Mouse (Mus musculus): ENCODE data around the gene Tjp2.
"Not testable (repeated sequence)": the region's sequence is repeated elsewhere in the genome, so short reads cannot be mapped to it uniquely, and the experiment has no call there.

Gene Tjp2

DNA sequence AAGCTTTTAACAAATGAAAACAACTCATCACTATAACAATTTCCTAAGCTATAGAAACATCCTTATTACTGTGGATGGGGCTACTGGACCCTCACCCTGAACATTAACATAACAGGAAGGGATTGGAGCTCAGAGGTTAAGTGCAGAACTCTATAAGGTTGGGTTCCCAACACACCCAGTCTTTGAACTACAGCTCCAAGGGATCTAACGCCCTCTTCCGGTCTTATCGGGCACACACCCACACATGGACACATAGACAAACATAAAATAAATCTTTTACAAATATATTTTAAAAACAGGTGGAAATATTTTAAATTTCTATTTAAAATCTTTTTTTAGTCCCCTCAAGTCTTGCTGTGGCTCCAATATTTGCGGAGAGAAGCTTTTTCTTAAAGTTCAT, 3.4 kb downstream of the Tjp2 start:
- DNase-seq (ENCODE audit: low read depth in 1 of 2, low spot score in 2 of 2): no peak

DNA sequence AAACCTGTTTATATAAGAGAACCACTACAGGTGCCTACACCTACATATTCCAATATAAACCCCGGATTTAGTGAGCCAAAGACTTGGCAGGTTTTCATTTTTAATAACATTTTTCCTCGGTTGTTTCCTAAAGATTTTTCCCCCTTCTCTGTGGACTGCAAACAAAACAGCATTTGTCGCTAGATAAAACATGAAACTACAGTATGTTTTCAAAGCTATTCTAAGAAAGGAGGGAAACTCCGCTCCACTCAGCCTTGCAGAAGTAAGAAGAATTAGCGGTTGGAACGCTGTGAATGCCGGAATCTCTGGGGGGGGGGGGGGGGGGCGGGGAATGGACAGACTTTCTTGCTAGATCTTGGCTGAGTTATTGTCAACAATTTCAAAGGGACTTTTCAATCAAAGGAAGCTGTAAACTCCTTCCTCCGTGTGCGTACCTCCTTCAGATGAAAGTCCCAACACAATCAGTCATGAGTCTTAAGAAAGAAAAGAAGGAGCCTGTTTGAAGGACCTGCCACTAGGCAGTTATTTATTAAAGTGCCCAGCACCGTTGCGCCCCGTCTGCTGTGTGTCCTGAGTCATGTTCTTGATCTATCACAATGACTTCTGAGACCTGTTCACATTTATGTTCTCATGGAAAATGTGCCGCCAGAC, 3.9 kb downstream of the Tjp2 start:
- DNase-seq (ENCODE audit: low read depth in 1 of 2, low spot score in 2 of 2): no peak

DNA sequence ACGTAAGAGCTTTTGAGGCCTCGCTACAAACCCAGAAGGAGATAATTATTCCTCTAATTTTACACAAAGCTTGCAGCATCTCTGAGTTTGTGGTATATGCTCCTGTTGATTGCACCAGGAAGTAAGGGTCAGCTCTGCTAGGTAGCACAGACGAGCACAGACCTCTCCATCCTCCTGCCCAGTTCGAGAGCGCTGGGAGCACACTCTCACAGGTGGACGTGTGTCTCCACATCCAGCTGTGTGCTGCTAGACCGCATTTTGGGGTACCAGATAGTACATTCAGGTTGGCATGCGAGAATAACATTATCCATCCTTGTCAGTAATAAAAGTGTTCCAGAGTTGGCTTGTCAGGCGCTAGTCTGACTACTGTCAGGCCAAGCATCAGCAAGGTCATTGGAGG, 5.8 kb downstream of the Tjp2 start:
- DNase-seq (ENCODE audit: low read depth in 1 of 2, low spot score in 2 of 2): no peak

DNA sequence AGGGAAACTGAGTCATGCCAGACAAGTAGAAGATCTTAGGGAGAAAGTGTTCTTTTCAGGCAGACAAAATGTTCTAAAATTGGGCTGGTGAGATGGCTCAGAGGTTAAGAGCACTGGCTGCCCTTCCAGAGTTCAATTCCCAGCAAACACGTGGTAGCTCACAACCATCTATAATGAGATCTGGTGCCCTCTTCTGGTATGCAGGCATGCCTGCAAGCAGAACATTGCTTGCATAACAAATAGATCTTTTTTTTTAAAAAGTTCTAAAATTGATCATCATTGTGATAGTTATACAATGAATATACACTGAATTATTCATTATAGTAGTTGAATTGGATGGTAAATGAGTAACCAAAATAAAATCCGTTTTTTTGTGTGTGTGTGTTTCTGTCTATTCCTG, 6.5 kb downstream of the Tjp2 start:
- DNase-seq (ENCODE audit: low read depth in 1 of 2, low spot score in 2 of 2): no peak

DNA sequence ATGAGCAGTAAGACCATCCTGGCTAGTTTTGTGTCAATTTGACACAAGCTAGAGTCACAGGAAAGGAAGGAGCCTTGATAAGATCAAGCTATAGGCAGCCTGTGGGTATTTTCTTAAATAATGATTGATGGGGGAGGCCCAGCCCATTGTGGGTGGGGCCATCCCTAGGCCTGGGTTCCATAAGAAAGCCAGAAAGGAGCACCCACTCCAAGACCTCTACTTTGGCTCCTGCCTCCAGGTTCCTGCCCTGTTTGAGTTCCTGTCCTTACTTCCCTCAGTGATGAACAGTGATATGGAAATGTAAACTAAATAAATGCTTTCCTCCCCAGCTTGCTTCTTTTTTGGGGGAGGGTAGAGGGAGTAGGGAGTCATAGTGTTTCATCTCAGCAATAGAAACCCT, 7.0 kb downstream of the Tjp2 start:
- DNase-seq (ENCODE audit: low read depth in 1 of 2, low spot score in 2 of 2): no peak

DNA sequence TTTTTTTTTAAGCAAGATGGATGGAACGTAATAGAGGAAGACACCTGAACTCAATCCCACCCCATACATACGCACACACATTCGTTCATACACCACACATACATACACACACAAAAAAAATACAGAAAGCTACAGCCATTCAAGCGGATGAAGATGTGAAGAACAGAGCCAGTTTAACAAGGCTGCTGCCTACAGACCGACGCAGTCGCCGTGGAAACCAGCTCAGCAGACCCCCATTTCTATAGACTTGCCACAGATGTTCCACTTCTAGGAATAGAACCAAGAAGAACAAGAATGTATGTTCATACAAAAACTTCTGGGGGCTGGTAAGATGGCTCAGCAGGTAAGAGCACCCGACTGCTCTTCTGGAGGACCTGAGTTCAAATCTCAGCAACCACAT, 8.1 kb downstream of the Tjp2 start:
- no peak for DNase-seq (ENCODE audit: low read depth in 1 of 2, low spot score in 2 of 2)

DNA sequence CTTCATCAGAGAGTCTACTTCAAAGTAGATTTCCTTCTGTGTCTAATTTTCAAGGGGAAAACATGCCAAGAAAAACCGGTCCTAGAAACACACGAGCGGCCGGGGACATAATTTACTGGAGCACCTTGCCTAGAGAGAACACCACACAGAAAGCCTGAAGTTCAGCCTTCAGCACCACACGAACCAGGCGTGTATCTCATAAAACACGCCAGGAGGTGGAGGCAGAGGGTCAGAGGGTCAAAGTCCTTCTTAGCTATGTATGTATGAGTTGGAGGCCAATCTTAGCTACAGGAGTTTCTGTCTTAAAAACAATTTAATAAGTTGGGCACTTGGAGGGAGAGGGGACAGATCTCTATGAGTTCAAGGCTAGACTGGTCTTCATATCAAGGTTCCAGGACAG, 9.9 kb downstream of the Tjp2 start:
- no peak for DNase-seq (ENCODE audit: low read depth in 1 of 2, low spot score in 2 of 2)

DNA sequence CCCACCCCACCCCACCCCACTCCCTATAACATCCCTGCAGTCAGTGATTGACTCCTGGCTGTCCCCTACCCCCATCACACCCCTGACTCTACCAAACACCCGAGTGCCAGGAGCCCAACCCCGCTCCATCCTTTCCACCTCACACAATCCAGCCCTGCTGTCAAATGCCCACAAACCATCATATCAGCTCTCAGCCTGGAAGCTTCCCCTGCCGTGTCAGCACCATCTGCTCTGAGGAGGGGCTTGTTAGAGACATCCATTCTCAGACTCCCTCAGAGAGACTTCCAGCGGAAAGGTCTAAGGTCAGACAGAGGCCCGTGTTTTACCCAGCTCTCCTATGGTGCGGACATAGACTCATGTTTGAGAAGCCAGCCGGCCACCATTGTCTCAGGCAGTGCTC, 11.5 kb downstream of the Tjp2 start:
- no peak for DNase-seq (ENCODE audit: low read depth in 1 of 2, low spot score in 2 of 2)

DNA sequence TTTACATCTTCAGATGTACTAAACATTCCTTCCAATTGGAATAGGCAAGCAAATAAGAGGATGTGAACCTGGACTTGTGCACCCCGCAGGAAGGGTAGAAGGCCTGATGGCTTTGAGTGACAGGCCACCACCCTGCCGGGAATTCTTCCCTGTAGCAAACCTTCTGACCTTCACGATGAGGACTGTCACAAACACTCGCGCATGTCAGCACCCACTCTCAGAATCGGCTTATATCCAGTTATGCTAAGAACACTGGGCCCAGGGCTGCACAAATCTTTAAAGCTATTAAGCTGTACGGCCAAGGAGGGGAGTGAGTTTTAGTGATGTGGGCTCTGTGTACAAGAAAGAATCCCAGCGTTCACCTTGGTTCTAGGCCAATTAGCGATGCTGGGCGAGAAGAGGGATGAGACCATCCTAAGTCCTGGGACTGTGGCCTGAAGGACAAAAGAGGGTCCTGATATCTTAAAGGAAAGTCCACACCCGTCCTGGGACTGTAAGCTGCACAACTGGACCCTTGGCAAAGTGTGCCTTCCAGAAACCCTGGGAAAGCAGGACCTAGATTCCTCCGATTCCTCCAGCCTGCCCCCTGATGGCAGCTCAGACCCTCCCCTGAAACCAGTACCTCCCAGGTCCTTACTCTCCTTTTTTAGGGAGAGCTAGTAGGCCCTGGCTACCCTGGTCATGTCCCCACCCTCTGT, 12.1 kb downstream of the Tjp2 start:
- DNase-seq (ENCODE audit: low read depth in 1 of 2, low spot score in 2 of 2): no peak

DNA sequence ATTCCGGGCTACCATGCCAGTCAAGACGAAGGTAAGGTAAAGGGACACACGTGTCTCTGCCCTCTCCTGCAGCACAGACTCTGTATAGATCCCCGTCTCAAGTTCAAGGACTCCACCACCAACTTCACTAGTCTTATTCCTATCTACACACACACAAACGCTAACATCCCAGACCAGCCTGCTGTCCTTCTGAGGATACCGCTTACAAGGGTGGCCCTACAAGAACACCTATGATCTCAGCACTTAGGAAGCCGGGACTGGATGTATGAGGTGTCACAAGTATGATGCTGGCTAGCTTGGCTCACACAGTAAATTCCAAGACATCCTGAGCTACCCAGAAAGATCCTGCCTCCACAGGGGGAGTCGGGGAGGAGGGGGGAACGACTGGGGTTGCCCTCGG, 13.7 kb downstream of the Tjp2 start:
- DNase-seq (ENCODE audit: low read depth in 1 of 2, low spot score in 2 of 2): no peak

DNA sequence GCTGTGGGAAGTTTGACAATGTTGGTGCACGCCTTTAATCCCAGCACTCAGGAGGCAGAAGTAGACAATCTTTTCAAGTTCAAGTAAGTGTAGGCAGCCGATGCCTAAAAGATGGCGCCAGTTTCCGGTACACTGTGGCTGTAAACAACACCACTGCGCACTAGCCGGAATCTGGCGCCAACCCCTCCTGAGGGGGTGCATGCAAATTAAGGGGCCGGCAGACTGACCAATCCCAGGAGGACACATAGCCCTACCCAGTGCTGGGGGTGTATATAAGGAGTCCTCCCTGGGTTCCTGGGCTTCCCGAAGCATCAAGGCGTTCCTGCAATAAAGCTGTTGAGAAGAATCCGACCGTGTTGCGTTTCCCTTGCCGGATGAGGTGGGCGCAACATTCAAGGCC, 15.3 kb downstream of the Tjp2 start:
- DNase-seq (ENCODE audit: low read depth in 1 of 2, low spot score in 2 of 2): no peak

DNA sequence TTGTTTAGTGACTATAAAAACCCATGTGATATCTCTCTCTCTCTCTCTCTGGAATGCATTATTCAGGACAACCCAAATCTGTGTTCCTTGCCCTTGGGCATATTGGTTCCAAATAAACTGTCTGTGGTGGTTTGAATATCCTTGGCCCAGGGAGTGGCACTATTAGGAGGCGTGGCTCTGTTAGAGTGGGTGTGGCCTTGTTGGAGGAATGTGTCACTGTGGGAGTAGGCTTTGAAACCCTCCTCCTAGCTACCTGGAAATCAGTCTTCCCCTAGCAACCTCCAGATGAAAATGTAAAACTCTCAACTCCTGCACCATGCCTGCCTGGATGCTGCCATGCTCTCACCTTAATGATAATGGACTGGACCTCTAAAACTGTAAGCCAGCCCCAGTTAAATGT, 16.9 kb downstream of the Tjp2 start:
- DNase-seq (ENCODE audit: low read depth in 1 of 2, low spot score in 2 of 2): no peak

DNA sequence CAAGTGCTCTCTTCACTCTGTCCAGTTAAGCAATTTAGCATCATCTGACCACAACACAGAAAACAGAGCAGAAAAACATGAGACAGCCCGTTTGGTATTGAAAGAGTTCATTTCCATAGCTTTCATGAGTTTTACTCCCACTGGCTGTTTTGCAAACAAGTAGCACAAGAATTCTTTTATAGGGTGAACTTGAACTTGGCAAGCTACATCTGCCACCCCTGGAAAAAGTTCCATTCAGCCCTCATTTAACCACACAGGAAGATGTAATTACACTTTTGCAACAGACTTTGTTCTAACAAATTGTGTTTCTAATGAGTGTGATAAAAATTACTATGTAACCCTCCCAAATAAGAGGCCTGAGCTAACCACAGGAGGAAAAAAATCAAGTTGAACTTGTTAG, 19.8 kb downstream of the Tjp2 start:
- no peak for DNase-seq (ENCODE audit: low read depth in 1 of 2, low spot score in 2 of 2)

DNA sequence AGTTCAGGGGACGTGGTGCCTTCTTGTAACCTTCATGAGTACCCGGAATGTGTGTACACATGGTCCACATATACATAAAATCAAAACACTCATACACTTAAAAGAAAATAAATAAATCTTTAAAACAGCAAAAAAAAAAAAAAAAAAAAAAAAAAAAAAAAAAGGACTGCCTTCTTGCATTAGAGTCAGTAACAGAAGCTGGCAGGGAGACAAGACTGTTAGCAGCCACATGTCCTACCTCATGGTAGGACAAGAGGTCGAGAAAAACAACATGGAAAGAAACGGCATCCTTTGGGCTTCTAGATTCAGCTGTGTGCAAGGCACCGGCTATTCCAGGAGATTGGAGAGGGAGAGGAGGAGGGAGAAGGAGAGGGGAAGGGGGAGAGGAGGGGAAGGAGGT, 23.0 kb downstream of the Tjp2 start:
- no peak for DNase-seq (ENCODE audit: low read depth in 1 of 2, low spot score in 2 of 2)

DNA sequence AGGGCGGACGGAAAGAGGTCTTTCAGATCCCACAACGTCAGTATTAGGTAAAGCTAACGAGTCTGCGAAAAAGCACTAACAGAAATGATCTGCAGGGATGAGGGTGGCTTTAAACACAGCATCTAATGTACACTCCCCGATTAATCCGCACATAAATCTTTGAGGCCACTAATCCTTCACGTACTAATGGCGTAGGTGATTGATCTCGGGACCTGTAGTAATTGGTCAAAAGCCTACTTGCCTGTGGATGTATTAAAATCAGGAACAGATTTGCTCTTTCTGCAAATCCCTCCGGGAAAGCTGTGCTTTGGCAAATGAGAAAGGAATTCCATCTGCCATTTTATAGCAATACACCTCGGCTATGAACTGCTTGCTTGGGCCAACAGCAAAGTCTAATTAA, 24.3 kb downstream of the Tjp2 start:
- no peak for DNase-seq (ENCODE audit: low read depth in 1 of 2, low spot score in 2 of 2)

DNA sequence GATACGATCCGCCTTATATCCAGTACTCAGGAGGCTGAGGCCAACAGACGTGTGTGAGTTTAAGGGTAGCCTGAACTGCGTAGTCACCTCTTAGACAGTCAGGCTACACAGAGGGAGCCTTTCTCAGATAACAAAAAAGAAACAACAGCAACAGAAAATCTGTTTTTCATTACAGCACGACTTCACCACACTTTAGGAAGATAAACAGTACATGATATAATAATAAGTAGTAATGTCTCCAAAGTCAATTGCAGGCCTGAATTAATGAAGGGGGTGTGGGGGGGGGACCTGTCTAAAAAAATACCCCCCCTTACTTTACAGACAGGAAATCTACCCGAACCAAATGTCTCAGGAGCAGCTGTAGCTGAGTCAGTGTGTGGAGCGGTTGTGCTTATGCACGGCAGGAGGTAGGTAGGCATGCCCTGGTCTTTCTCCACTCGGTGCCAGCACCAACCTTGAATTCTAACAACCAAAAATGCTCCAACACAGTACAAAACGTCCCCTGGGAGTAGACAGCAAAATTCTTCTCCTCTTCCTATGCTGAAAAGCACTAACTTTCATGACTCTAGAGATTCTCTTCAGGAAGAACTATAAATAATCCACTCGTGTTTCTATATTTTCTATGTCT, 26.0 kb downstream of the Tjp2 start:
- DNase-seq (ENCODE audit: low read depth in 1 of 2, low spot score in 2 of 2): no peak

DNA sequence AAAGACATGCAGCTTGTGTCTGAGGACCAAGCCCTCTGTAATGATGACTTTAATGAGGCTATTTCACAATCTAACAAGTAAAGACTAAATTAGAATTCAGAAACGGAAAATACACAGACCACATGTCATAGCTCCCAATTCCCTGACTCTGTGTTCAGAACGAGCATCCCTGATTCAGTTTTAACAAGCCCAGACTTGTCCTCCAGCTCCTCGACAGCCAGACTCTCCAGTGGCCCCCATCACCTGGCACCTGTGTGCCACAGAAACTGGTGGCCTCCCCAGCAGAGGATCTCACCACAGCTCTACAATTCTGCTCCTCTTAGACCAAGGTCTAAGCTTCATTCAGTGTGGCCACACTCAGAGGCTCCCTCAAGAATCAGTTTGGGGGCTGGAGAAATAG, 27.5 kb downstream of the Tjp2 start:
- no peak for DNase-seq (ENCODE audit: low read depth in 1 of 2, low spot score in 2 of 2)

DNA sequence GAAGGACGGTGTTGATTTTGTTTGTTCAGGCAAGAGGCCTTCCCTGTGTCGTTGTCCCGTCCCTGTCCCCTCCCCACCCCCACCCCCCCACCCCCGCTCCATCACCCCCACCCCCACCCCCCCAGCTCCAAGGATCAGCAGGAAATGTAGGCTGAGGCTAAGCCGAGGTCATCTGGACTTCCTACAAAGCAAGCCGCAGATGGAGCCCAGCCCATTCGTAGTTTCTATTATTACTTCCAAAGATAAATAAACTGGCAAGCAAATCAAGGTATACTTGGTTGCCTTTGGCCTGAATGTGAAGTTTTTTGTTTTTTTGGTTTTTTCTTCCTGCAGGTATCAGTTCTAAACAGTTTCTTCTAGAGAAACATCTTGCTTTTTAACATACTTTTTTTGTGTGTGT, 29.6 kb downstream of the Tjp2 start:
- no peak for DNase-seq (ENCODE audit: low read depth in 1 of 2, low spot score in 2 of 2)

DNA sequence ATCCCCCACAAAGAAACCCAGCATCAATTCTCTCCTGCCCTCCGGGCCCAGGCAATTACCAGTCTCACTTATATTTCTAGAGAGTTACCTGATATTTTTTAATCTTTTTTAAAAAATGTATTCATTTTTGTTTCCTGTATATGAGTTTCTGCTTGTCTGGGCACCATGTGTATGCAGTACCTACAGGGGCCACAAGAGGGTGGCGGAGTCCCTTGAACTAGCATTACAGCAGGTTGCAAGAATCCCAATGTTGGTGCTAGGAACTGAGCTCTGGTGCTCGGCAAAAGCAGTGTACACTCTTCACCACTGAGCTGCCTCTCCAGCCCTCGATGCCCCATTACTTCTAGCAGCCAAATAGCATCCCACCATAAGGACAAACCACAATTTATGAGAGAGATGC, 30.6 kb downstream of the Tjp2 start:
- no peak for DNase-seq (ENCODE audit: low read depth in 1 of 2, low spot score in 2 of 2)

DNA sequence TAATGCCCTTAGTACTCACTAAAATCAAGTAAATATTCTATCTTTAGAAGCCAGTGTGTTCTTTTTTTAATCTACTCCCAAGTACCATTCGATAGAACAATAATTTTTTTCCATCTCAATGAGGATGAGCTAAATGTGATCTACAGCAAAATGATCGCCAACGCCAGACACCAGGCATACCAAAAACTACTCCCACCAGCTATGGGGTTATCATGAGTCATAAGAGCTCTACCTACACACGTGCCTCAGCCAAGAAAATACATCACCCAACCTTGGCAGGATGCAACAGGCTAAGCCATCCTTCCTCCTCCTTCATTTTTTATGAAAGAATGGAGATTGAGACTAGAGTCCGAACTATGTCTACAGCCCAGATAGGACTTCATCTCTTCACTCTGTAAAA, 31.9 kb downstream of the Tjp2 start:
- no peak for DNase-seq (ENCODE audit: low read depth in 1 of 2, low spot score in 2 of 2)

DNA sequence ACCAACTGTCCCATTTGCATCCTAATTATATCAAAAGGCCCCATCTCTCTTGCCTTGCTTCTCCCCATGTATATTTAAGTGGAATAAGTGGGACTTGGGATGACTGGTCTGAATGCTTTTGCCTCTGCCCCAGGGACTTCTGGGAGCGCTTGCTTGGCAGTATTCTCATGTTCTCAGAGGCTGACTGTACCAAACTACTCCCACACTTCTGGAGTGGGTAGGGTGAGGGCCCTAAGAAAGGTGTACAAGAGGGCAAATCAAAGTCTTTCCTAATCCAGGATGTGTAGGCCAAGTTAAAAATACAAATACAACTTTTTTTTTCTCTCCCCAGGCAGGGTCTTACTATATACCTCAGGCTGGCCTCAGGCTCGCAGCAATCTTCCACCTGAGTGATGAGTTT, 37.0 kb downstream of the Tjp2 start:
- DNase-seq (ENCODE audit: low read depth in 1 of 2, low spot score in 2 of 2): no peak

DNA sequence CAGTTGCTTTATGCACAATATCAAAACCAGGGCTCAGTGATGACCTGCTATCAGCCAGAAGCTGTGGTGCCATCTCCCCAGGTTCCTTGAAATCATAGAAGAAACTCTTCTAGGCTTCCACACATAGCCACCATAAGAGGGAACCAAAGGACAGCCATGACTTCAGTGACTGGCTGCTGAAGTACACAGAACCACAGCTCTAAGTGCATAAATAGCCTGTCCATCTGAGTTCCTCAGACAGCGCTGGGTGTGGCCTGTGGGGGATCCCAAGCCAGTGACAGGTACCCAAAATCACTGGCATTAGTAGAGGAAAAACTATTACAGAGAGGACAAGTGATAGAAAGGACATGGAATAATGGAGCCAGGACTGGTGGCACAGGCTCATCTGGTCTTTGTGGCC, 37.5 kb downstream of the Tjp2 start:
- not testable (repeated sequence) for DNase-seq (ENCODE audit: low read depth in 1 of 2, low spot score in 2 of 2)

DNA sequence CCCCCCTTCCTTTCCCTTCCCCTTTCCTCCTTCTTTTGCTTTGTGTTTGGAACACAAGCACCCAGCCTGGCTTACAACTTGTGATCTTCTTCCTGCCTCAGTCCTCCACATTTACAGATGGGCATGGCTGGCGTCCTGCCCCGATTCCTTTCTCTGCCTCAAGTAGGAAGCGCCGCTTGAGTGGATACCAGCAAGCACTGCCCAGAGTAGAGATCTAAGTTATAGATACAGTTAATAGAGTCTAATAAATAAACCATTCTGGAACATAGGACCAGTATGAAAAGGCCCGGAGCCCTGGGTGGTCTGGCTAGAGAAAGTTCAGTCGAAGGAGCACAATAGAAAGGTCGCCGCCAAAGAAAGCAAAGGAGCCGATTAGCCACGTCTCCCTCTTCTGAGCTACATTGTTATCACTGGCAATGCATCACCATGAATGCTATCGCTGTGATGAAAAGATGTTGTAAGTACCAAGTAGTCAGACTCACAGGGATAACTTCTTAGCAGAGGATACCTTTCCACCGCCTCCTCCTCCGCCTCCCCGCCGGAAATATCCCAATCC, 41.1 kb downstream of the Tjp2 start:
- DNase-seq (ENCODE audit: low read depth in 1 of 2, low spot score in 2 of 2): no peak
